Mouse (Mus musculus) CH12.LX (cell line): Measurements from ENCODE around the gene Rab8a.

ENCODE experiments used
- POLR2A ChIP-seq: IDR thresholded peaks from 2 replicates; pipeline ENCODE4 v1.6.1; 2011; ENCODE audit warnings: low read depth, mild to moderate bottlenecking, improper control_type of control experiment, low read length
- RCOR1 ChIP-seq: conservative IDR thresholded peaks from 2 replicates; pipeline ENCODE4 v1.6.1; 2012; ENCODE audit warnings: low read depth, mild to moderate bottlenecking, inconsistent platforms, low read length, improper control_type of control experiment
- TCF12 ChIP-seq: IDR thresholded peaks from 2 replicates; pipeline ENCODE4 v1.6.1; 2014; ENCODE audit warnings: low read depth, mild to moderate bottlenecking, inconsistent platforms, low read length, improper control_type of control experiment

- no peak for TF ChIP-seq TCF12
- TF ChIP-seq RCOR1, result no peak
- no peak for TF ChIP-seq POLR2A
These were observed 49.2 kb downstream of the Rab8a start for GRCm38 (mm10) chr8:72210222-72210621.
